Mouse (Mus musculus): ENCODE measurements around the gene Add2. TPM values are rescaled to one million over a fixed set of nuclear protein-coding genes. Genes with fewer than 3 reads are reported as not detected.

The Add2 gene
- polyA plus RNA-seq, 1 experiment from 2014 or later = 66.5 TPM

GRCm38 (mm10) chr6:86123057-86123456, 94.6 kb downstream of the Add2 start:
- Histone ChIP-seq H3K4me1 (replicated peaks; ENCODE audit: control insufficient read depth, insufficient read depth, low read length) (peaks cover 8% of the 10 kb centered on the region), H3K4me2 (no peak overlapping the region), H3K27ac (ENCODE audit: low read depth, low read length) (no peak overlapping the region), H3K9me3 (ENCODE audit: control insufficient read depth, low read length) (no peaks in the 10 kb centered on the region), H3K27me3 (replicated peaks; ENCODE audit: control insufficient read depth, insufficient read depth, low read length) (no peaks in the 10 kb centered on the region), H3K4me3 (ENCODE audit: low read depth, low read length) (no peak overlapping the region), H3K9ac (ENCODE audit: low read depth, low read length) (no peak overlapping the region), H3K36me3 (ENCODE audit: control insufficient read depth, insufficient read depth, low read length) (0 out of 2 replicates have a peak, but pooled peaks cover 3% of the 10 kb centered on the region)
- ATAC-seq (replicated peaks; ENCODE audit: low FRiP score) (0 out of 2 replicates have a peak, but pooled peaks have one; percentile 30), DNase-seq (ENCODE audit: low spot score) (no peak)
- 86% methylated on average over 4 of the region's 4 CpGs for WGBS

GRCm38 (mm10) chr6:86125761-86126160, 97.3 kb downstream of the Add2 start:
- ATAC-seq (replicated peaks; ENCODE audit: low FRiP score) (no peak), DNase-seq (ENCODE audit: low spot score) (no peak)
- no peaks in the 10 kb centered on the region for H3K36me3 ChIP-seq (ENCODE audit: control insufficient read depth, insufficient read depth, low read length)
- H3K9me3 ChIP-seq (ENCODE audit: control insufficient read depth, low read length) = no peaks in the 10 kb centered on the region
- H3K27ac ChIP-seq (ENCODE audit: low read depth, low read length) = no peak overlapping the region
- no peak overlapping the region for H3K4me3 ChIP-seq (ENCODE audit: low read depth, low read length)
- no peaks in the 10 kb centered on the region for H3K27me3 ChIP-seq (replicated peaks; ENCODE audit: control insufficient read depth, insufficient read depth, low read length)
- no peak overlapping the region for H3K4me2 ChIP-seq
- no peak overlapping the region for H3K9ac ChIP-seq (ENCODE audit: low read depth, low read length)
- WGBS = 78% methylated on average over 4 of the region's 4 CpGs
- peaks cover 24% of the 10 kb centered on the region for H3K4me1 ChIP-seq (replicated peaks; ENCODE audit: control insufficient read depth, insufficient read depth, low read length)

GRCm38 (mm10) chr6:86126953-86127581, 98.6 kb downstream of the Add2 start:
- peaks cover 27% of the 10 kb centered on the region for H3K4me1 ChIP-seq (replicated peaks; ENCODE audit: control insufficient read depth, insufficient read depth, low read length)
- H3K4me3 ChIP-seq (ENCODE audit: low read depth, low read length) = no peak overlapping the region
- no peak overlapping the region for H3K27ac ChIP-seq (ENCODE audit: low read depth, low read length)
- H3K36me3 ChIP-seq (ENCODE audit: control insufficient read depth, insufficient read depth, low read length) = no peaks in the 10 kb centered on the region
- ATAC-seq (replicated peaks; ENCODE audit: low FRiP score) (no peak), DNase-seq (ENCODE audit: low spot score) (no peak)
- H3K4me2 ChIP-seq = no peak overlapping the region
- WGBS = 46% methylated on average over 2 of the region's 2 CpGs
- H3K9ac ChIP-seq (ENCODE audit: low read depth, low read length) = no peak overlapping the region
- no peaks in the 10 kb centered on the region for H3K9me3 ChIP-seq (ENCODE audit: control insufficient read depth, low read length)
- no peaks in the 10 kb centered on the region for H3K27me3 ChIP-seq (replicated peaks; ENCODE audit: control insufficient read depth, insufficient read depth, low read length)

GRCm38 (mm10) chr6:86128504-86128903, 100.0 kb downstream of the Add2 start:
- H3K9me3 ChIP-seq (ENCODE audit: control insufficient read depth, low read length) = no peaks in the 10 kb centered on the region
- H3K36me3 ChIP-seq (ENCODE audit: control insufficient read depth, insufficient read depth, low read length) = no peaks in the 10 kb centered on the region
- H3K4me3 ChIP-seq (ENCODE audit: low read depth, low read length) = no peak overlapping the region
- no peak overlapping the region for H3K4me2 ChIP-seq
- H3K9ac ChIP-seq (ENCODE audit: low read depth, low read length) = no peak overlapping the region
- H3K27me3 ChIP-seq (replicated peaks; ENCODE audit: control insufficient read depth, insufficient read depth, low read length) = no peaks in the 10 kb centered on the region
- H3K27ac ChIP-seq (ENCODE audit: low read depth, low read length) = peak overlapping the region; percentile 69; the same call in 1 of the 2 replicates
- DNase-seq (ENCODE audit: low spot score) = no peak
- no peak for ATAC-seq (replicated peaks; ENCODE audit: low FRiP score)
- WGBS = 50% methylated on average over 4 of the region's 4 CpGs
- peaks cover 27% of the 10 kb centered on the region for H3K4me1 ChIP-seq (replicated peaks; ENCODE audit: control insufficient read depth, insufficient read depth, low read length)

GRCm38 (mm10) chr6:86129872-86130498, 101.5 kb downstream of the Add2 start:
- Histone ChIP-seq H3K9ac (ENCODE audit: low read depth, low read length) (peak overlapping the region; percentile 44), H3K27me3 (replicated peaks; ENCODE audit: control insufficient read depth, insufficient read depth, low read length) (no peaks in the 10 kb centered on the region), H3K27ac (ENCODE audit: low read depth, low read length) (peak overlapping the region; percentile 86), H3K36me3 (ENCODE audit: control insufficient read depth, insufficient read depth, low read length) (no peaks in the 10 kb centered on the region), H3K4me3 (ENCODE audit: low read depth, low read length) (no peak overlapping the region), H3K4me1 (replicated peaks; ENCODE audit: control insufficient read depth, insufficient read depth, low read length) (peaks cover 27% of the 10 kb centered on the region), H3K9me3 (ENCODE audit: control insufficient read depth, low read length) (no peaks in the 10 kb centered on the region), H3K4me2 (peak overlapping the region; percentile 34)
- ATAC-seq (replicated peaks; ENCODE audit: low FRiP score) (peak; percentile 88), DNase-seq (ENCODE audit: low spot score) (peak; percentile 40)
- 44% methylated on average over 9 of the region's 9 CpGs for WGBS

GRCm38 (mm10) chr6:86133882-86134281, 105.4 kb downstream of the Add2 start:
- Histone ChIP-seq H3K4me3 (ENCODE audit: low read depth, low read length) (no peak overlapping the region), H3K4me2 (no peak overlapping the region), H3K27me3 (replicated peaks; ENCODE audit: control insufficient read depth, insufficient read depth, low read length) (no peaks in the 10 kb centered on the region), H3K9me3 (ENCODE audit: control insufficient read depth, low read length) (peaks cover 4% of the 10 kb centered on the region; the same call in 1 of the 2 replicates), H3K27ac (ENCODE audit: low read depth, low read length) (no peak overlapping the region), H3K9ac (ENCODE audit: low read depth, low read length) (no peak overlapping the region), H3K36me3 (ENCODE audit: control insufficient read depth, insufficient read depth, low read length) (no peaks in the 10 kb centered on the region), H3K4me1 (replicated peaks; ENCODE audit: control insufficient read depth, insufficient read depth, low read length) (peaks cover 16% of the 10 kb centered on the region)
- WGBS = 18% methylated on average over 1 of the region's 1 CpGs
- DNase-seq (ENCODE audit: low spot score) = no peak
- no peak for ATAC-seq (replicated peaks; ENCODE audit: low FRiP score)

GRCm38 (mm10) chr6:86136206-86136605, 107.7 kb downstream of the Add2 start:
- Histone ChIP-seq H3K27me3 (replicated peaks; ENCODE audit: control insufficient read depth, insufficient read depth, low read length) (no peaks in the 10 kb centered on the region), H3K4me2 (no peak overlapping the region), H3K9ac (ENCODE audit: low read depth, low read length) (no peak overlapping the region), H3K27ac (ENCODE audit: low read depth, low read length) (no peak overlapping the region), H3K4me3 (ENCODE audit: low read depth, low read length) (no peak overlapping the region), H3K9me3 (ENCODE audit: control insufficient read depth, low read length) (peaks cover 4% of the 10 kb centered on the region; the same call in 1 of the 2 replicates), H3K36me3 (ENCODE audit: control insufficient read depth, insufficient read depth, low read length) (no peaks in the 10 kb centered on the region), H3K4me1 (replicated peaks; ENCODE audit: control insufficient read depth, insufficient read depth, low read length) (no peaks in the 10 kb centered on the region)
- no peak for DNase-seq (ENCODE audit: low spot score)
- 82% methylated on average over 3 of the region's 3 CpGs for WGBS
- no peak for ATAC-seq (replicated peaks; ENCODE audit: low FRiP score)

GRCm38 (mm10) chr6:86141284-86141683, 112.8 kb downstream of the Add2 start:
- WGBS = 78% methylated on average over 6 of the region's 6 CpGs
- Histone ChIP-seq H3K9ac (ENCODE audit: low read depth, low read length) (no peak overlapping the region), H3K4me2 (no peak overlapping the region), H3K27me3 (replicated peaks; ENCODE audit: control insufficient read depth, insufficient read depth, low read length) (no peaks in the 10 kb centered on the region), H3K36me3 (ENCODE audit: control insufficient read depth, insufficient read depth, low read length) (no peaks in the 10 kb centered on the region), H3K27ac (ENCODE audit: low read depth, low read length) (no peak overlapping the region), H3K4me1 (replicated peaks; ENCODE audit: control insufficient read depth, insufficient read depth, low read length) (no peaks in the 10 kb centered on the region), H3K4me3 (ENCODE audit: low read depth, low read length) (no peak overlapping the region), H3K9me3 (ENCODE audit: control insufficient read depth, low read length) (peaks cover 2% of the 10 kb centered on the region; the same call in 1 of the 2 replicates)
- DNase-seq (ENCODE audit: low spot score) = no peak
- no peak for ATAC-seq (replicated peaks; ENCODE audit: low FRiP score)

GRCm38 (mm10) chr6:86141820-86142219, 113.3 kb downstream of the Add2 start:
- H3K4me2 ChIP-seq = no peak overlapping the region
- WGBS = 26% methylated on average over 3 of the region's 3 CpGs

More at GRCm38 (mm10) chr6:86141820-86142219, 113.3 kb downstream of the Add2 start:
- no peak overlapping the region for H3K9ac ChIP-seq (ENCODE audit: low read depth, low read length)
- H3K36me3 ChIP-seq (ENCODE audit: control insufficient read depth, insufficient read depth, low read length) = no peaks in the 10 kb centered on the region
- H3K27ac ChIP-seq (ENCODE audit: low read depth, low read length) = no peak overlapping the region
- no peak for ATAC-seq (replicated peaks; ENCODE audit: low FRiP score)
- no peaks in the 10 kb centered on the region for H3K9me3 ChIP-seq (ENCODE audit: control insufficient read depth, low read length)
- DNase-seq (ENCODE audit: low spot score) = peak; percentile 62
- no peak overlapping the region for H3K4me3 ChIP-seq (ENCODE audit: low read depth, low read length)
- H3K27me3 ChIP-seq (replicated peaks; ENCODE audit: control insufficient read depth, insufficient read depth, low read length) = no peaks in the 10 kb centered on the region
- H3K4me1 ChIP-seq (replicated peaks; ENCODE audit: control insufficient read depth, insufficient read depth, low read length) = no peaks in the 10 kb centered on the region

All from liver, embryonic 11.5 days (tissue).